ENCODE assay signal across 25 mouse cellular contexts in the genomic region with DNA sequence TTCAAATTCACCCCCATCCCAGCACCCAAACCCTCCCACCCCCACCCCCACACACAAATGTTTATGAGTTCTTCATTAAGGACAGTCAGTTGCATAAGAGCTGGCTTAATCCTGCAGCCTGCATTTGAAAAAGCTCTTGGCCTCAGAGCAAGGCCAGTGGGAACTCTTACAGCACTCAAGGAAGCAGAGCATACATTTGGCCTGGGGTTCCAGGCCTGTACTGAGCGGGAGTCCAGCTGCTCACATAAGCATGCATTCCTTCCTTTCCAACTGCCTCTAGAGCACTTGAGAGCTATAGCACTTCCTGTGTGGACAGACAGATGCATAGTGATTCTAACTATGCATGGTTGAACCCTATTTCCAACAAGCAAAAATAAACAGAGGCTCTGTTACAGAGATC. TPM values are rescaled to one million over a fixed set of nuclear protein-coding genes. Genes with fewer than 3 reads are reported as not detected.
A peak's percentile ranks its signal among the peaks of the same experiment; 100 is the strongest.
DNase-seq lines count a peak whose midpoint lies in the region; ATAC-seq and TF ChIP-seq lines count a peak whose summit lies in the region.
"Had no signal": no experiment of that assay in that cellular context is flagged by ENCODE, and none has a peak within 500 bp of the region (broad histone marks: within the 10 kb centered on the region; RNA-seq: fewer than 3 reads in every experiment).

No protein-coding gene starts in this region.

- H3K4me1 ChIP-seq in stomach, embryonic 15.5 days = no peaks in the 10 kb centered on the region
- H3K4me1 ChIP-seq in forebrain, embryonic 15.5 days = no peaks in the 10 kb centered on the region
- H3K4me1 ChIP-seq: embryonic facial prominence, embryonic 15.5 days; midbrain, embryonic 13.5 days; neural tube, embryonic 15.5 days had no signal

- peak overlapping the region; percentile 64; the same call in 1 of the 2 replicates for H3K27ac ChIP-seq in layer of hippocampus, adult 2 months
- peak overlapping the region; percentile 35; the same call in 1 of the 2 replicates for H3K27ac ChIP-seq in stomach, embryonic 15.5 days
- H3K27ac ChIP-seq in forebrain, embryonic 15.5 days (replicated peaks) = no peak overlapping the region
- H3K27ac ChIP-seq: embryonic facial prominence, embryonic 15.5 days; left cerebral cortex, adult 2 months; midbrain, embryonic 13.5 days; neural tube, embryonic 15.5 days had no signal

- H3K27me3 ChIP-seq in stomach, embryonic 15.5 days (replicated peaks) = no peaks in the 10 kb centered on the region
- no peaks in the 10 kb centered on the region for H3K27me3 ChIP-seq in forebrain, embryonic 15.5 days
- H3K27me3 ChIP-seq: embryonic facial prominence, embryonic 15.5 days; midbrain, embryonic 13.5 days; neural tube, embryonic 15.5 days had no signal

- peaks cover 31% of the 10 kb centered on the region for H3K36me3 ChIP-seq in stomach, embryonic 15.5 days
- H3K36me3 ChIP-seq in forebrain, embryonic 15.5 days = peaks cover 49% of the 10 kb centered on the region

- ATAC-seq in stomach, embryonic 15.5 days (ENCODE audit: insufficient read depth, low FRiP score, low read depth) = peak; percentile 27; the same call in 1 of the 2 replicates
- no peak for ATAC-seq in forebrain, embryonic 15.5 days (replicated peaks)
- ATAC-seq: midbrain, embryonic 13.5 days had no signal

- no peak for DNase-seq in layer of hippocampus, adult 2 months (ENCODE audit: low spot score in 2 of 2)
- no peak for DNase-seq in layer of hippocampus, adult 9-10 months (ENCODE audit: low spot score)
- DNase-seq in ES-CJ7 (ENCODE audit: low read depth, low spot score) = peak; percentile 42
- DNase-seq in R1 (ENCODE audit: low read depth, low spot score) = peak; percentile 65
- no peak for DNase-seq in spleen, adult 18-20 months
- DNase-seq: B cell, adult 2 months; cerebellum, adult 18-20 months; cerebellum, postnatal 36 days; heart, postnatal 10 days; kidney, adult 8-10 months; kidney, postnatal 14 days; layer of hippocampus, adult 9-11 months; left cerebral cortex, postnatal 4 days; liver; retina, postnatal 1 day; right cerebral cortex, postnatal 4 days; thymus, adult 18-20 months; thymus, postnatal 4 days had no signal

- WGBS in stomach, embryonic 15.5 days = 48% methylated on average over 1 of the region's 1 CpGs
- WGBS in forebrain, embryonic 15.5 days = 79% methylated on average over 1 of the region's 1 CpGs

- H3K9me3 ChIP-seq in stomach, embryonic 15.5 days = no peaks in the 10 kb centered on the region
- no peaks in the 10 kb centered on the region for H3K9me3 ChIP-seq in forebrain, embryonic 15.5 days
- H3K9me3 ChIP-seq: embryonic facial prominence, embryonic 15.5 days; midbrain, embryonic 13.5 days; neural tube, embryonic 15.5 days had no signal

- no peak for TF ChIP-seq CTCF in layer of hippocampus, adult 2 months (conservative IDR thresholded peaks at IDR 0.05)

- H3K9ac ChIP-seq in stomach, embryonic 15.5 days = no peak overlapping the region
- H3K9ac ChIP-seq in forebrain, embryonic 15.5 days (replicated peaks) = no peak overlapping the region
- H3K9ac ChIP-seq: embryonic facial prominence, embryonic 15.5 days; midbrain, embryonic 13.5 days; neural tube, embryonic 15.5 days had no signal

- H3K4me3 ChIP-seq in layer of hippocampus, adult 2 months = no peak overlapping the region
- no peak overlapping the region for H3K4me3 ChIP-seq in stomach, embryonic 15.5 days (replicated peaks)
- H3K4me3 ChIP-seq in forebrain, embryonic 15.5 days = no peak overlapping the region
- H3K4me3 ChIP-seq: embryonic facial prominence, embryonic 15.5 days; left cerebral cortex, adult 2 months; midbrain, embryonic 13.5 days; neural tube, embryonic 15.5 days had no signal

- H3K4me2 ChIP-seq in stomach, embryonic 15.5 days = no peak overlapping the region
- H3K4me2 ChIP-seq in forebrain, embryonic 15.5 days (replicated peaks) = no peak overlapping the region
- H3K4me2 ChIP-seq: embryonic facial prominence, embryonic 15.5 days; heart, embryonic 11.5 days; midbrain, embryonic 13.5 days; neural tube, embryonic 15.5 days had no signal

RNA-seq across cellular contexts. Expression of a gene that starts 40.2 kb away (rescaled TPM):
- total RNA-seq in layer of hippocampus, adult 2 months (2021) = 100 to 1,000 TPM; 165 to 179 TPM
- 93.4 and 96.0 TPM in 2 replicates for polyA plus RNA-seq in stomach, embryonic 15.5 days (2015; fragmentation: Nextera tagmentation; extraction: Ambion mirVana)
- 51.8 and 54.7 TPM in 2 replicates for polyA plus RNA-seq in forebrain, embryonic 15.5 days (2015; fragmentation: Nextera tagmentation; extraction: Ambion mirVana)

Comparison
In these comparisons a context has a peak if more than half of its experiments do, and no peak if none do; other contexts are left out.
1. DNase-seq: peak in ES-CJ7 (single experiment) and R1 (single experiment); none in layer of hippocampus, adult 2 months (0 of 2), layer of hippocampus, adult 9-10 months (single experiment) and spleen, adult 18-20 months (0 of 2).